Mouse (Mus musculus) midbrain, postnatal 0 days (tissue): ENCODE results near the gene Il31ra. TPM values are rescaled to one million over a fixed set of nuclear protein-coding genes. Genes with fewer than 3 reads are reported as not detected.

Source experiments
- ATAC-seq: fragments of 200-750 bp; cut with Nextera tagmentation; 2 replicates; pipeline ENCODE4 v1.8.0; 2017; ENCODE audit warnings: moderate number of reproducible peaks, mild to moderate bottlenecking, moderate TSS enrichment, moderate library complexity; ENCODE audit not compliant: low FRiP score
- DNase-seq: peaks from one replicate; pipeline ENCODE4 v3.0.0-alpha.2; 2015; ENCODE audit warnings: low spot score
- H3K27ac ChIP-seq: fragments of 300-500 bp; sonication (generic); 2 replicates; pipeline ENCODE4 v1.5.1; 2014; ENCODE audit warnings: low read depth, mild to moderate bottlenecking, low read length, mixed read lengths
- H3K27me3 ChIP-seq: fragments of 300-500 bp; sonication (generic); 2 replicates; pipeline ENCODE4 v1.6.1; 2014; ENCODE audit warnings: low read length, control low read depth, mixed read lengths; ENCODE audit not compliant: insufficient read depth
- H3K36me3 ChIP-seq: fragments of 300-500 bp; sonication (generic); 2 replicates; pipeline ENCODE4 v1.6.1; 2014; ENCODE audit warnings: low read length, control low read depth, mixed read lengths; ENCODE audit not compliant: insufficient read depth
- H3K4me1 ChIP-seq: fragments of 300-500 bp; sonication (generic); 2 replicates; pipeline ENCODE4 v1.6.1; 2014; ENCODE audit warnings: mild to moderate bottlenecking, control low read depth, antibody characterized with exemption, low read length, mixed read lengths; ENCODE audit not compliant: insufficient read depth
- H3K4me2 ChIP-seq: fragments of 300-500 bp; sonication (generic); 2 replicates; pipeline ENCODE4 v1.6.1; 2014; ENCODE audit warnings: low read depth, mild to moderate bottlenecking, low read length, mixed read lengths; ENCODE audit not compliant: poor library complexity, severe bottlenecking
- H3K4me3 ChIP-seq: fragments of 300-500 bp; sonication (generic); 2 replicates; pipeline ENCODE4 v1.5.1; 2014; ENCODE audit warnings: low read depth, mild to moderate bottlenecking, low read length, moderate library complexity
- H3K9ac ChIP-seq: fragments of 300-500 bp; sonication (generic); replicated peaks from 2 replicates; pipeline ENCODE4 v1.6.1; 2014; ENCODE audit warnings: mild to moderate bottlenecking, low read length, moderate library complexity, mixed read lengths; ENCODE audit not compliant: poor library complexity, severe bottlenecking
- H3K9me3 ChIP-seq: fragments of 300-500 bp; sonication (generic); 2 replicates; pipeline ENCODE4 v1.6.1; 2016; ENCODE audit warnings: low read length, control low read depth
- CTCF ChIP-seq: IDR thresholded peaks from 2 replicates; pipeline ENCODE4 v1.5.1; 2016; ENCODE audit warnings: antibody characterized with exemption, mild to moderate bottlenecking
- WGBS: fragments of 180-500 bp; shearing (Covaris S2); extraction: QIAGEN DNeasy Blood & Tissue Kit; methylation state at CpG from one replicate; pipeline ENCODE4 v1.1.7; 2014; 5-methylcytosine and 5-hydroxymethylcytosine counted together
- polyA plus RNA-seq: library from polyadenylated mRNA; unstranded; fragments of >200 nt; fragmentation: Nextera tagmentation; extraction: Ambion mirVana; gene quantifications from 2 replicates; pipeline ENCODE4 v1.2.1, GENCODE M21; 2015
- total RNA-seq: library from RNA; depleted of rRNA; stranded (reverse); fragments of >200 nt; gene quantifications from 2 replicates; pipeline ENCODE4 v1.2.3, GENCODE M21; 2014

Il31ra gene
- total and polyA plus RNA-seq, 2 experiments from 2014 or later = 0.05 to 0.07 TPM

GRCm38 (mm10) chr13:112522896-112523295 is 71.3 kb downstream of the Il31ra start:
- no peaks in the 10 kb centered on the region for H3K4me1 ChIP-seq
- no peak overlapping the region for H3K4me3 ChIP-seq
- H3K27me3 ChIP-seq = no peaks in the 10 kb centered on the region
- no peaks in the 10 kb centered on the region for H3K36me3 ChIP-seq
- DNase-seq (no peak), ATAC-seq (no peak)
- H3K9me3 ChIP-seq = no peaks in the 10 kb centered on the region
- H3K4me2 ChIP-seq = no peak overlapping the region
- no peak overlapping the region for H3K27ac ChIP-seq
- no peak for TF ChIP-seq CTCF
- no peak overlapping the region for H3K9ac ChIP-seq
- WGBS = 81% methylated on average over 3 of the region's 3 CpGs

- H3K27me3 ChIP-seq = no peaks in the 10 kb centered on the region
- H3K27ac ChIP-seq = no peak overlapping the region
- H3K9me3 ChIP-seq = no peaks in the 10 kb centered on the region
- DNase-seq = no peak
- H3K9ac ChIP-seq = no peak overlapping the region
- TF ChIP-seq CTCF = no peak
- 58% methylated on average over 6 of the region's 6 CpGs for WGBS
- H3K4me1 ChIP-seq = no peaks in the 10 kb centered on the region
- H3K4me2 ChIP-seq = no peak overlapping the region
- H3K4me3 ChIP-seq = no peak overlapping the region
- ATAC-seq = no peak
- H3K36me3 ChIP-seq = no peaks in the 10 kb centered on the region
These were observed 71.9 kb downstream of the Il31ra start for GRCm38 (mm10) chr13:112522261-112522660.

DNA sequence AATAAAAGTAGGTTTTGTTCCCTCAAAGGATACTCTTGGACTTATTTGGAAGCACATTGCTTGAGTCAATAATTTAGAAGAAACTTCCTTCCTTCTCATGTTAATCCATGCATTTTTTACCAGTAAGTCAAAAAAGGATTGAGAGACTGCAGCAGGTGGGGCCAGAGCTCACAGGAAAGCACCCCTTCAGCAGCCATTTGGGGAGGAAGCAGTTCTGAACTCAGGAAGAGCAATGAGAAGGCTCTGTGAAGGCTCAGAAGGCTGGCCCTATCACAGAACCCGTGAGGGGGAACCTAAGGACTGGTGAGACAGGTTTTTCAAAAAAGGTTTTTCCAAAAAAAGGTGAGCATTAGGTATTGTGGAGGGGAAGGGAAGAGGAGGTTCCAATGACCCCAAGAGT is 79.6 kb downstream of the Il31ra start:
- Histone ChIP-seq H3K27me3 (no peaks in the 10 kb centered on the region), H3K4me3 (no peak overlapping the region), H3K36me3 (no peaks in the 10 kb centered on the region), H3K4me2 (no peak overlapping the region), H3K9ac (no peak overlapping the region), H3K4me1 (no peaks in the 10 kb centered on the region), H3K9me3 (no peaks in the 10 kb centered on the region), H3K27ac (no peak overlapping the region)
- 80% methylated on average over 1 of the region's 1 CpGs for WGBS
- no peak for DNase-seq
- ATAC-seq = no peak
- no peak for TF ChIP-seq CTCF

DNA sequence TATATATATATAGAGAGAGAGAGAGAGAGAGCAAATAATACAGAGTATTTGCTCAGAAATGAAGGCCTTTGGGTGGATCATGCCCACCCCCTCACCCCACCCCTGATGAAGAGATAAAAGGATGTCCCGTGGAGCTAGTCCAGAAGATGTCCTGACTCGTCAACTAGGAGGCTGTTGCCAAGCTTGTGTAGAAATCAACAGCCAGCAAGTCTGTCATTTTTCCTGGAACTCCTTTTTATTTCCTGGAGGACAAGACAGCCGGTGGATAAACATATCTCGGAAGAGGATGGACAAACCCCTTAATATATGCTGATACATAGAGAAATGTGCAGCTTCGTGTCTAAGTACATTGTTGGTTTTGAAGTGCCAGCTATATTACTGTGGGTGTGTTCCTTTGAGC is 81.3 kb downstream of the Il31ra start:
- H3K9me3 ChIP-seq = no peaks in the 10 kb centered on the region
- H3K4me2 ChIP-seq = no peak overlapping the region
- no peak overlapping the region for H3K9ac ChIP-seq
- no peak overlapping the region for H3K27ac ChIP-seq
- no peak for ATAC-seq
- 90% methylated on average over 5 of the region's 5 CpGs for WGBS
- H3K4me1 ChIP-seq = no peaks in the 10 kb centered on the region
- TF ChIP-seq CTCF = no peak
- DNase-seq = no peak
- H3K4me3 ChIP-seq = no peak overlapping the region
- H3K36me3 ChIP-seq = no peaks in the 10 kb centered on the region
- no peaks in the 10 kb centered on the region for H3K27me3 ChIP-seq

DNA sequence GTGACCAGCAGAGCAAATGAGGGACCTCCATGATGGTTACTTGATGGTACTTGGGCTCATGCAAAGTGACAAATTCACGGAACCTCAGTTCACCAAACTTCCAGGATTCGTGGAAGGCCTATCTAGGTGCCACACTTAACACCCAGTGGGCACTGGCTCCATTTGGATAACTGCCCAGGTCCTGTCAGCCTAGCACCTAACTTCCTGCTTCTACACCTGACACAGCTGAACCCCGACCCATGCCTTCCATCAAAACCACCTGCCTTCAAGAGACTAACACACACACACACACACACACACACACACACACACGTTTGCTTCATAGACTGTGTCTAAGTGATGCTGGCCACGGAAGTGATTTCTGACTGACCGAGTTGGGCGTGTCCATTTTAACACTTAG is 82.3 kb downstream of the Il31ra start:
- Histone ChIP-seq H3K36me3 (no peaks in the 10 kb centered on the region), H3K4me2 (no peak overlapping the region), H3K27me3 (no peaks in the 10 kb centered on the region), H3K9ac (no peak overlapping the region), H3K4me3 (no peak overlapping the region), H3K27ac (no peak overlapping the region), H3K4me1 (no peaks in the 10 kb centered on the region), H3K9me3 (no peaks in the 10 kb centered on the region)
- TF ChIP-seq CTCF = no peak
- WGBS = 94% methylated on average over 7 of the region's 7 CpGs
- no peak for ATAC-seq
- DNase-seq = no peak

DNA sequence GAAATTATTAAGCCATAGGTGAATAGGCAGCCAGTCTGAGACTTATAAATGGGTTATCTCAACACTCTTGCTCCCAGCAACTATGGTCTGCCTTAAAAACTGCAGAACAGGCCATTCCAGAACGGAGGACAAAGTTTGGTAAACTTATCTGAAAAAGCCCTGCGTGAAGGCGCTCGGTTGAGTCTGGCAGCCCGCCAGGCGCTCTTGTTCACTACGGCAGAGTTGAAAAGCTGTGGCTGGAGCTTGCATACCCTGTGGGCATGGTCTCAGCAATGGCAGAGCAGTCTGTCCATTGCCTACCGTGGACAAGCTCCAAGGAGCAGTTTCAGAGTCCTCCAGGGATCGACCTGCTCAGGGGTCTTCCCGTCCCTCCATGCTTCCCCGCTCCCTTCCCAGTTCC is 82.9 kb downstream of the Il31ra start:
- no peak overlapping the region for H3K4me3 ChIP-seq
- H3K36me3 ChIP-seq = no peaks in the 10 kb centered on the region; the same call in 1 of the 2 replicates
- H3K9me3 ChIP-seq = no peaks in the 10 kb centered on the region
- no peaks in the 10 kb centered on the region for H3K27me3 ChIP-seq
- DNase-seq = no peak
- no peak overlapping the region for H3K4me2 ChIP-seq
- ATAC-seq = no peak
- H3K4me1 ChIP-seq = no peaks in the 10 kb centered on the region
- WGBS = 79% methylated on average over 11 of the region's 11 CpGs
- H3K27ac ChIP-seq = no peak overlapping the region
- H3K9ac ChIP-seq = no peak overlapping the region
- TF ChIP-seq CTCF = no peak
